Mouse (Mus musculus) hindbrain, postnatal 0 days (tissue): ENCODE data around the gene Galt. TPM values are rescaled to one million over a fixed set of nuclear protein-coding genes. Genes with fewer than 3 reads are reported as not detected.

Source experiments
- ATAC-seq: fragments of 200-750 bp; cut with Nextera tagmentation; 2 replicates; pipeline ENCODE4 v1.8.0; 2017; ENCODE audit warnings: mild to moderate bottlenecking, moderate TSS enrichment, moderate library complexity
- DNase-seq: peaks from one replicate; pipeline ENCODE4 v3.0.0-alpha.2; 2015; ENCODE audit warnings: low spot score
- H3K27ac ChIP-seq: fragments of 300-500 bp; sonication (generic); 2 replicates; pipeline ENCODE4 v1.5.1; 2014; ENCODE audit warnings: mild to moderate bottlenecking
- H3K27me3 ChIP-seq: fragments of 300-500 bp; sonication (generic); 2 replicates; pipeline ENCODE4 v1.6.1; 2014; ENCODE audit warnings: low read length, mixed read lengths; ENCODE audit not compliant: insufficient read depth
- H3K36me3 ChIP-seq: fragments of 300-500 bp; sonication (generic); 2 replicates; pipeline ENCODE4 v1.6.1; 2014; ENCODE audit warnings: low read length, mixed read lengths; ENCODE audit not compliant: insufficient read depth
- H3K4me1 ChIP-seq: fragments of 300-500 bp; sonication (generic); 2 replicates; pipeline ENCODE4 v1.6.1; 2014; ENCODE audit warnings: antibody characterized with exemption, low read length, mixed read lengths; ENCODE audit not compliant: insufficient read depth
- H3K4me2 ChIP-seq: fragments of 300-500 bp; sonication (generic); 2 replicates; pipeline ENCODE4 v1.6.1; 2014; ENCODE audit warnings: low read depth, mild to moderate bottlenecking, low read length, moderate library complexity, mixed read lengths
- H3K4me3 ChIP-seq: fragments of 300-500 bp; sonication (generic); 2 replicates; pipeline ENCODE4 v1.5.1; 2014; ENCODE audit warnings: low read length
- H3K9ac ChIP-seq: fragments of 300-500 bp; sonication (generic); replicated peaks from 2 replicates; pipeline ENCODE4 v1.6.1; 2014; ENCODE audit warnings: mild to moderate bottlenecking, low read length, moderate library complexity, mixed read lengths
- H3K9me3 ChIP-seq: fragments of 300-500 bp; sonication (generic); 2 replicates; pipeline ENCODE4 v1.6.1; 2016; ENCODE audit warnings: low read length, mixed read lengths
- CTCF ChIP-seq: IDR thresholded peaks from 2 replicates; pipeline ENCODE4 v1.5.1; 2016; ENCODE audit warnings: antibody characterized with exemption, control low read depth, low read depth
- WGBS: fragments of 180-500 bp; shearing (Covaris S2); extraction: QIAGEN DNeasy Blood & Tissue Kit; methylation state at CpG from one replicate; pipeline ENCODE4 v1.1.7; 2014; 5-methylcytosine and 5-hydroxymethylcytosine counted together
- polyA plus RNA-seq: library from polyadenylated mRNA; unstranded; fragments of >200 nt; fragmentation: Nextera tagmentation; extraction: Ambion mirVana; gene quantifications from 2 replicates; pipeline ENCODE4 v1.2.1, GENCODE M21; 2015
- total RNA-seq: library from RNA; depleted of rRNA; stranded (reverse); fragments of >200 nt; gene quantifications from 2 replicates; pipeline ENCODE4 v1.2.3, GENCODE M21; 2014

Gene Galt
- total and polyA plus RNA-seq, 2 experiments from 2014 or later, result 55.9 to 87.8 TPM

DNA sequence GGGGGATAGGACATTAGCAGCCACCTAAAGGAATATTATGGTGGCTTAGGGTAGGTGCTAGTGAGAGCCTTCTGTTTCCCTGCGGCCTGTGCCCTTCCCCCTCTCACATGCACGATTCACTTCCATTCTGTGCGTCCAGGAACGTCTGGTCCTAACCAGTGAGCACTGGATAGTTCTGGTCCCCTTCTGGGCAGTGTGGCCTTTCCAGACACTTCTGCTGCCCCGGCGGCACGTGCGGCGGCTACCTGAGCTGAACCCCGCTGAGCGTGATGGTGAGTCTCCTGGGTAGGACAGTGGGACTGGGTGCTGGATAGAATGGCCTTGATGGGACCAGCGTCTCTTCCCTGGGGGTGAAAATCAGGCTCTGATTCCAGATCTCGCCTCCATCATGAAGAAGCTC lies 2.3 kb downstream of the Galt start:
- ATAC-seq (no peak), DNase-seq (no peak)
- Histone ChIP-seq H3K4me3 (no peak overlapping the region), H3K9me3 (no peaks in the 10 kb centered on the region), H3K27ac (no peak overlapping the region), H3K9ac (no peak overlapping the region), H3K27me3 (no peaks in the 10 kb centered on the region), H3K4me1 (peaks cover 21% of the 10 kb centered on the region), H3K4me2 (no peak overlapping the region), H3K36me3 (no peaks in the 10 kb centered on the region)
- WGBS, result 88% methylated on average over 13 of the region's 13 CpGs
- no peak for TF ChIP-seq CTCF

DNA sequence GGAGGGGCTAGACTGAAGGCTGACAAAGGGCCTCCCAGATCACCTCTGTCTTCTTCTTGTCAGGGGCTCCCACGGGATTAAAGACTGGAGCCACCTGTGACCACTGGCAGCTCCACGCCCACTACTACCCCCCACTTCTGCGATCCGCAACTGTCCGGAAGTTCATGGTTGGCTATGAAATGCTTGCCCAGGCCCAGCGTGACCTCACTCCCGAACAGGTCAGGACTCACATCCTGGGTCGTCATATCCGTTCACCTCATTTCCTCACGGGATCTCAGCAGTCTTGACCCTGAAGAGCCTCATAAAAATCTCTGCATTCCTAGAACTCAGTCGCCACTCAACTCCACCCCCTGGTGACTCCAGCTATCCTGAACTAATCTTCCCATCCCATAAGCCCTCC lies 3.0 kb downstream of the Galt start:
- Histone ChIP-seq H3K4me2 (no peak overlapping the region), H3K4me1 (peaks cover 21% of the 10 kb centered on the region), H3K9me3 (no peaks in the 10 kb centered on the region), H3K27ac (no peak overlapping the region), H3K36me3 (no peaks in the 10 kb centered on the region), H3K4me3 (no peak overlapping the region), H3K27me3 (no peaks in the 10 kb centered on the region), H3K9ac (no peak overlapping the region)
- no peak for TF ChIP-seq CTCF
- DNase-seq (no peak), ATAC-seq (no peak)
- WGBS, result 82% methylated on average over 11 of the region's 11 CpGs

DNA sequence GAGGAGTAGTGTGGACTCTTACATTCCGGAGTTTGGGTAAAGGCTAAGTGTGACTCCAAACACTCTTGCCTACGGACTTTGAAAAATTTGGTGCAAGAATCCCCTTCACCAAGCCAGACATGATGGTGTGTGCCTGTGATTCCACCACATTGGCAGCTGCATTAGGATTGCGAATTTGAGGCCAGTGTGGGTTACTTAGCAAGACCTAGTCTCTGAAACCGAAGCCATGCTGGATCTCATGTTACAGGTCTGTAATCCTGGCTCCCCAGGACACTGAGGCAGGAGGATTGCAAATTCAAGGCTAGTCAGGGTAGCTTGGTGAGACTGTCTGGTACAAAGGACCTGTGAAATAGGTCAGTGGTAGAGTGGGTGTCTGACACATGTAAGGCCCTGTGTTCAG lies 3.7 kb downstream of the Galt start:
- no peaks in the 10 kb centered on the region for H3K36me3 ChIP-seq
- no peaks in the 10 kb centered on the region for H3K9me3 ChIP-seq
- no peak overlapping the region for H3K4me3 ChIP-seq
- 0 out of 2 replicates have a peak overlapping the region, but pooled peaks have one; percentile 63 for H3K27ac ChIP-seq
- WGBS, result 94% methylated on average over 4 of the region's 4 CpGs
- no peak for TF ChIP-seq CTCF
- H3K9ac ChIP-seq, result no peak overlapping the region
- ATAC-seq, result no peak
- H3K4me1 ChIP-seq, result peaks cover 21% of the 10 kb centered on the region
- H3K4me2 ChIP-seq, result no peak overlapping the region
- H3K27me3 ChIP-seq, result no peaks in the 10 kb centered on the region
- no peak for DNase-seq

DNA sequence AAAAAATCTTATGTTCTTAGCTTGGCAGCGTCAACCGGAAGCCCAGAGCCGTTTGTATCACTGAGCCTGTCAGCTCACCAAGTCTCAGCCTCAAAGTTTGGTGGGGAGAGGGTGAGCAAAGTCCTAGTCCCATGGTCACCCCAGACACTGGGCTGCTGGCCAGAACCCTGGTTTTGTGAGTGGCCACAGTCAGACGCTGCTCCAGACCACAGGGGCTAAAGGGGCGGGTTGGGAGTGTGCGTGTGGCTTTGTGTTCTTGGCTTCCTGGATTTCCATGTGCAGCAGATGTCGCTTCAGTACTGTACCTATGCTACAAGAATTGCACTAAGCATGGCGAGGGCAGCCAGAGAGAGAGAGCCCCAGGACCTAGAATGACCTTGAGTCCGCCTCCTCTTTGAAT lies 4.2 kb downstream of the Galt start:
- H3K36me3 ChIP-seq, result no peaks in the 10 kb centered on the region
- peaks cover 21% of the 10 kb centered on the region for H3K4me1 ChIP-seq
- ATAC-seq (no peak), DNase-seq (peak; percentile 43)
- H3K4me2 ChIP-seq, result no peak overlapping the region
- peak overlapping the region; percentile 63 for H3K27ac ChIP-seq
- no peak for TF ChIP-seq CTCF
- no peaks in the 10 kb centered on the region for H3K27me3 ChIP-seq
- no peaks in the 10 kb centered on the region for H3K9me3 ChIP-seq
- H3K4me3 ChIP-seq, result no peak overlapping the region
- 67% methylated on average over 9 of the region's 9 CpGs for WGBS
- H3K9ac ChIP-seq, result no peak overlapping the region

DNA sequence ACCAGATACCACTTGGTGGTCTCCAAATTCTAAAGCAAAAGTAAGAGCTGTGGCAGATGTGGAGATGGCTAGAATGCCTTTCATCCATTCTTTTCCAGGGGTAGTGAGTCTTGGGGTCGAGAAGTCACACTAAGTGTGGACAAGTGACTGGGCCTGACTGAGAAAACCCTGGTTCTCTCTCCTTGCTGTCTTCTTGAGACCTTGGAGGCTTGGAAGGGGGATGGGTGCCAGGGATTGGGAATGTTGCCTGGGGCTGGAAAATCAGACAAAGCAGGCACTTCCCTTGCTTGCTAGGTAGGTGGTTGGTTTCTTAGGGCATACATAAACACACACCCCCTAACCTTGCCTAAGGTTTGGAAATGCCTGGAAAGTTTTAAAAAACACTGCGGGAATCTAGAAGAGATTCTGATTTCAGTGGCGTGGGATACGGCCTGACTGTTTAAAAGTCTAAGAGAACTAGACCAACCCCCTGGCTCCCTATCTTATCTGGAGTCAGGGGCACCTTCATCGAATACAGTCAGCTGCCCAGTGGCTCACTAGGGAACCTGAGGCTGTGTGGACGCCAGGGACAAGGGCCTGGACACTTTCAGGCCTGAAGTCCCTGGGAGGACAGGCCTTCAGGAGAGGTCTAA lies 4.7 kb downstream of the Galt start:
- no peak for ATAC-seq
- H3K9ac ChIP-seq, result peak overlapping the region; percentile 34; the same call in 1 of the 2 replicates
- peaks cover 21% of the 10 kb centered on the region for H3K4me1 ChIP-seq
- H3K36me3 ChIP-seq, result no peaks in the 10 kb centered on the region
- H3K4me3 ChIP-seq, result peak overlapping the region; percentile 35
- no peak for TF ChIP-seq CTCF
- 40% methylated on average over 6 of the region's 6 CpGs for WGBS
- peak overlapping the region; percentile 53 for H3K4me2 ChIP-seq
- H3K27ac ChIP-seq, result peak overlapping the region; percentile 63
- DNase-seq, result no peak
- H3K27me3 ChIP-seq, result no peaks in the 10 kb centered on the region
- no peaks in the 10 kb centered on the region for H3K9me3 ChIP-seq

DNA sequence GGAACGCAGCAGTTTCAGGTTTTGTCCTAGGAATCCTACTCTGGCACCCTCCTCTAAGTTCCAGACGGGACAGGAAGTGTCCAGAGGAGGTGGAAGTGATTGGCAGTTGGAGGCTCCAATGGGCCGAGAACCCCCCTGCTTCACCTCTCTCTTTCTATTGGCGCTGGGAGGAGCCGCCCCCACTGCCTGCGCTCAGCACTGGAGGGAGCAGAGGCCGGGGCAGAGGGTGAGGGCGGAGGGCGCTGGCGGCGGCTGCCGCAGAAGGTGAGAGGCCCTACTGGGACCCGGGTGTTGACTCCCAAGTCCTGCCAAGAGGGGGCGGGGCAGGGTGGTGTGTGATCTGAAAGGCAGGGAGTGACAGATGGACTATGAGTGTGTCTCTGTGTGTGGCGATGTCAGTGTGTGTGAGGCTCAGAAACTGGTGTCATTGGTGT lies 5.3 kb downstream of the Galt start:
- peak overlapping the region; percentile 34 for H3K9ac ChIP-seq
- H3K9me3 ChIP-seq, result no peaks in the 10 kb centered on the region
- peak; percentile 80 for DNase-seq
- ATAC-seq, result peak; percentile 83
- peak overlapping the region; percentile 53 for H3K4me2 ChIP-seq
- H3K36me3 ChIP-seq, result no peaks in the 10 kb centered on the region
- H3K4me3 ChIP-seq, result peak overlapping the region; percentile 35
- WGBS, result 2% methylated on average over 15 of the region's 15 CpGs
- H3K27me3 ChIP-seq, result no peaks in the 10 kb centered on the region
- peak; percentile 24; the same call in 1 of the 2 replicates for TF ChIP-seq CTCF
- peaks cover 21% of the 10 kb centered on the region for H3K4me1 ChIP-seq
- H3K27ac ChIP-seq, result peak overlapping the region; percentile 63

DNA sequence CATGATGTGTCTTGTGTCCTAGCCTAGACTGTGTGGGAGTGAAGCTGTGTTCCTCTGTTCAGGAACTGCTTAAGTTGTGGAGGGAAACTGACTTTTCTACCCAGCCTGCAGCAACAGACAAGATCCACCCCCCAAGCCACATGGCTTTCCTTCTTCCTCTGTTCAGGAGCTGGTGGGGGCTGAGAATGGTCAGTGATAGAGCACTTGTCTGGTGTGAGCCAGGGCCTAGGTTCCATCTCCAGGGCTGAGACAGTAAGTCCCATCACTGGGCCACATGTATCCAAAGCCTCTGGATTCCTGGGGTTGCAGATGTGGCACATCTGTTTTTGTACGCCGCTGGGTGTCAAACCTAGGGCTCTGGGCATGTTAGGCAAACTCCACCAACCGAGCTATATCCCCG lies 5.9 kb downstream of the Galt start:
- ATAC-seq (peak; percentile 15), DNase-seq (no peak)
- WGBS, result 82% methylated on average over 4 of the region's 4 CpGs
- Histone ChIP-seq H3K27me3 (no peaks in the 10 kb centered on the region), H3K9ac (peak overlapping the region; percentile 34), H3K4me3 (peak overlapping the region; percentile 35), H3K4me1 (peaks cover 21% of the 10 kb centered on the region), H3K9me3 (no peaks in the 10 kb centered on the region), H3K4me2 (peak overlapping the region; percentile 53), H3K36me3 (no peaks in the 10 kb centered on the region), H3K27ac (peak overlapping the region; percentile 63; the same call in 1 of the 2 replicates)
- TF ChIP-seq CTCF, result no peak
